Mouse (Mus musculus) MEL (cell line): ENCODE measurements around the gene Ccdc167.

Experiments used
- CTCF ChIP-seq, 3 experiments: IDR thresholded peaks in 2 of 3; conservative IDR thresholded peaks in 1 of 3; 2 replicates each; pipeline ENCODE4 v1.5.1; 2011 to 2012; ENCODE audit warnings: low read length in 3 of 3, low read depth in 2 of 3, mild to moderate bottlenecking in 2 of 3, improper control_type of control experiment in 1 of 3, inconsistent platforms in 1 of 3, mixed read lengths in 1 of 3, moderate library complexity in 1 of 3; ENCODE audit not compliant: control insufficient read depth in 1 of 3, insufficient read depth in 1 of 3, poor library complexity in 1 of 3, severe bottlenecking in 1 of 3
- GATA1 ChIP-seq: IDR thresholded peaks from 2 replicates; pipeline ENCODE4 v1.6.1; 2011; ENCODE audit warnings: low read depth, low read length, improper control_type of control experiment
- HCFC1 ChIP-seq: IDR thresholded peaks from 2 replicates; pipeline ENCODE4 v1.6.1; 2012; ENCODE audit warnings: low read depth, mild to moderate bottlenecking, inconsistent platforms, low read length, improper control_type of control experiment, moderate library complexity
- MAX ChIP-seq: IDR thresholded peaks from 2 replicates; pipeline ENCODE4 v1.6.1; 2011; ENCODE audit warnings: low read length, improper control_type of control experiment
- POLR2AphosphoS5 ChIP-seq: IDR thresholded peaks from 2 replicates; pipeline ENCODE4 v1.6.1; 2012; ENCODE audit warnings: low read depth, borderline replicate concordance, mild to moderate bottlenecking, inconsistent platforms, low read length, moderate library complexity, mixed read lengths
- RAD21 ChIP-seq: IDR thresholded peaks from 2 replicates; pipeline ENCODE4 v1.6.1; 2011; ENCODE audit warnings: mild to moderate bottlenecking, low read depth, low read length, improper control_type of control experiment
- RCOR1 ChIP-seq: IDR thresholded peaks from 2 replicates; pipeline ENCODE4 v1.6.1; 2012; ENCODE audit warnings: low read depth, mild to moderate bottlenecking, inconsistent platforms, low read length, improper control_type of control experiment

DNA sequence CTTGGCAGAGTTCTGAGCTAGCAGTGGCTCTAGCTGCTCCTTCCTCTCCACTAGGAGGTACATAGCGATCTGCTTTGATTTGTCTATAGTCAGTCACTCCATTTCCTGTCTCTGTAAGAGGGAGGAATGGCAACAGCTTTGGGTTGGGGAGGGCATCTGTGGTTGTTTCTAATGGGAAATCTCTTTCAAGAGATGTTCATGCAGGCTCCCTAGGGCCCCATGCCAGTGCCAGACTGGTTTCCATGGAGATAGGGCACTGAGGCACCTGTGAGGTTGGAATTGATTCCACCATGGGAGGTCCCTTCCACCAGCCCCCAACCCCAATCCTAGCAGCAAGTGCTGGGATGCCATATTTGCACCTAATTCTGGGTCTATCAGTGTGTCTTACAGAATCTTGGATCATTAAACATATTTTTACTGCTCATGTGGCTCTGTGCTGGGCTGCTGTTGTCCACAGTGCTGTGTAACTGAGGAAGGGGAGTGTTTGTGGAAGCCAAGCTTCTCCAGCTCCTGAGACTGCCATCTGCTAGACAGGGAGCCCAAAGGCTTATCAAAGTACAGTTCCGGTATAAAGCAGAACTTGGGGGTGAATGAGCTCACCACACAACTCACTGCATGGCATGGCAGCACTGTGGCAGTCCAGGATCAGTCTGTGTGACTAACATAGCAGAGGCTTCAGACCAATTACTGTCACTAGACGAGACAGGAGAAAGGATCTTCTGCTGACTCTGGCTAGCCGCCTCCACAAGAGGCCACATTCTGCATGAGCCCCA lies 13.7 kb downstream of the Ccdc167 start:
- TF ChIP-seq RCOR1 (no peak), HCFC1 (0 out of 2 replicates have a peak, but pooled peaks have one; percentile 13), CTCF (IDR thresholded peaks at IDR 0.05 in 2 of 3, conservative IDR thresholded peaks at IDR 0.05 in 1 of 3; ENCODE audit: control insufficient read depth in 1 of 3, insufficient read depth in 1 of 3, low read depth in 2 of 3, low read length in 3 of 3, poor library complexity in 1 of 3, severe bottlenecking in 1 of 3) (no peak), MAX (no peak), GATA1 (peak; percentile 78), POLR2AphosphoS5 (no peak), RAD21 (no peak)
